Mouse (Mus musculus) hematopoietic stem cell, adult 5-6 weeks (primary cell): Measurements from ENCODE around the gene Zp3. TPM values are rescaled to one million over a fixed set of nuclear protein-coding genes. Genes with fewer than 3 reads are reported as not detected.

Experiments
- ATAC-seq, 2 experiments: fragments of 125-278 bp in 1 of 2; replicated peaks in 1 of 2; 2 replicates each; pipeline ENCODE4 v1.8.0; 2016 to 2017; ENCODE audit warnings: inconsistent platforms in 2 of 2, mild to moderate bottlenecking in 2 of 2, moderate number of reproducible peaks in 2 of 2, low read depth in 1 of 2, moderate TSS enrichment in 1 of 2; ENCODE audit not compliant: low FRiP score in 2 of 2, poor library complexity in 2 of 2, severe bottlenecking in 2 of 2, insufficient read depth in 1 of 2, low TSS enrichment in 1 of 2
- total RNA-seq: library from RNA; stranded (forward); fragments of 172-1452, 232-1000 nt; gene quantifications from 2 replicates; pipeline ENCODE4 v1.2.3, GENCODE M21; 2017

The Zp3 gene
- total RNA-seq = not detected in 2 replicates

DNA sequence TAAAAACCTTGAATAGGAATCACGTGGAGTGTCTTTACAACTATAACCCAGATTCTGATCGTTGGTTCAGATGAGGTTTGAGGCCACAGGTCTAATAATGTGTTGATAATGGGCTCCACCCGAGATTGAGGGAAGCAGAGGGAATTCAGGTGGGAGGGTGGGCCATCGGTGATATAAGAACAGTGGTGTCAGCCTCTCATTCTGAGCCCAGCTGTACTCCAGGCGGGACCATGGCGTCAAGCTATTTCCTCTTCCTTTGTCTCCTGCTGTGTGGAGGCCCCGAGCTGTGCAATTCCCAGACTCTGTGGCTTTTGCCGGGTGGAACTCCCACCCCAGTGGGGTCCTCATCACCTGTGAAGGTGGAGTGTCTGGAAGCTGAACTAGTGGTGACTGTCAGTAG, at the start of gene Zp3:
Zp3 (plus strand) TSS at position 196 of the 400 bp plus-strand sequence.
- no peak for ATAC-seq

DNA sequence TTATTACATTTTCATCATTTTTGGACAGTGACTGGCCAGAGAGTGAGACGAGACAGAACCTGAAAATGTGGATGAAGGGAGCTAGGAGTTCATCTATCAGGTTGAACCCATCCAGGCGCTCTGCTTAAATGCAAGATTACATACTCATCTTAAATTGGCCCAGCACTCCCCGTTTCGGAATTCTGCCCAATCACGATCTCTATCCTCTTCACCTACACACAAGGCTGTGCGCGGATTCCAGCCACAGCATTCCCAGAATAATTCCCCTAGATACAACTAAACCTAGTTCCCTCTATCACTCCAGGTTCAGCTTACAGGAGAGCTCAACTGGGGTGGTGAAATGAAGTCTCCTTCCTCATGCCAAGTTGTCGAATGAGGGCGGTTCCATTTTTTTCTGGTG, 48.4 kb upstream of the Zp3 start:
- ATAC-seq = no peak

DNA sequence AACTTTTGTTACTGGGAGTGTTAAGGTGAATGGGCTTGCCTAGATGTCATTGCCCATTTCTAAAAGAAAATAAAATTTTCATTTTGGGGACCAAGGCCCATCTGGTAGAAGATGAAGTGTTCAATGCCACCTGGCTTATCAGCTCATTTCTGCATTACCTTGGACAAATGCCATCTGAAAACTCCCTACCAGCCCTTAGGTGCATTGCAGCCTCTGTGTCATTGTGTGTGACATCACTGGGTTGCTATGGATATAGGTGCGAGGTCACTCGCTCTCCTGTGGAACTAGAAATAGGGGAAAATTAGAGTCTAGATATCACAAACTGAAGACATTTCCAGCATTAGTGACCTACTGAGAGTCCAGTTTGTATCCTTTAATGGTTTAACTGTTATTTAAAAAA, 47.5 kb upstream of the Zp3 start:
- no peak for ATAC-seq

DNA sequence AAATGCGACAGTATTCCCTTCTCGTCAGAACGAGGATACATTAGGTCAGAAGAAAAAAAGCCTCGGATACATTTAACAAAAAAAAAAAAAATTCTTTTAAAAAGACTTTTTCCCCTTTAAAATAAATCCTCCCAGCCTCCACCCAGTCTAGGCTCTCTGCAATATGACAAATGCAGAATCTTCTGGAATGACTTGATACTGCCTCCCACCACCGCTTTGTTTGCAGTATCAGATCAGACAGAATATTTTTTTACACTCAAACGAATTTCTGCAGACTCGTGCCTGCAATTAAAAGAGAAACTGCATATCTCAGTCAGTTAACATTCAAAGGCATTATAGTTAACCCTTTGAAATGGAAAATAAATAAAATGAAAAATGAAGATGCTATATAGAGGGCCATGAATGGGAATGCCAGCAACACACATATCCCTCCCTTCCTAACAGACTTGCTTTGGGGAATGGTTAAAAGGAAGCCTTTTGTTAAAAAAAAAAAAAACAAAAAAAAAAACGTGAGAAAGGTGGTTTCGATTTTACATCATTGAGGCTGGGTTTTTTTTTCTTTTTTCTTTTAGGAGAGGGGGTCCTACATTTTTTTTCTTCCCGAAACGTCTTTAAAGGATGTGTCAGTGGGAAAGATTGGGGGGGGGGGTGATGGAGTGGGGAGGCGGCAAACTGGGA, 46.5 kb upstream of the Zp3 start:
- no peak for ATAC-seq

DNA sequence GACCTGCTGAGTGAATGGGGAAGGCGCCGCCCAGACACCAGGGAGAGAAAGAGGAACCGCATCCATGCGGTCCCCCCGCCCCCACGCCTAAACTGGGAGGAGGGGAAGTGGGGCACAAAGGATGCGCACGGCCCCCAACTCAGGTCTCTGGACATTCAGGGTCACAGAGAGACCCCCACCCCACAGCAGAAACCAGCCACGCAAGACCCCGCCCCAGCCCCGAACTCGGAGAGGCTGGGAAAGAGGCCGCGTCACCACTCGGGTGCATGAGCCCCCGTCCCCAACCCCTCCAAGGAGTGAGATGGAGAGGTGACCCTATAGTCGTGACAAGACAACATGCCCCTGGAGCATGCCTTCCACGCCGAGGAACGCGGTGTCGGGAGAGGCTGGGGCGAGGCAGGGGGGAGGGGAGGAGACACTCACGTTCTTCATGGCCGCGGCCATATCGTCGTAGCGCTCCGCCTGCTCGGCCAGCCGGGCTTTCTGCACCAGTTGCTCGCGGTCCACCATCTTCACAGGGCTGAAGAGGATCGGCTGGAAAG, 45.9 kb upstream of the Zp3 start:
- peak; percentile 44 to 57 for ATAC-seq

DNA sequence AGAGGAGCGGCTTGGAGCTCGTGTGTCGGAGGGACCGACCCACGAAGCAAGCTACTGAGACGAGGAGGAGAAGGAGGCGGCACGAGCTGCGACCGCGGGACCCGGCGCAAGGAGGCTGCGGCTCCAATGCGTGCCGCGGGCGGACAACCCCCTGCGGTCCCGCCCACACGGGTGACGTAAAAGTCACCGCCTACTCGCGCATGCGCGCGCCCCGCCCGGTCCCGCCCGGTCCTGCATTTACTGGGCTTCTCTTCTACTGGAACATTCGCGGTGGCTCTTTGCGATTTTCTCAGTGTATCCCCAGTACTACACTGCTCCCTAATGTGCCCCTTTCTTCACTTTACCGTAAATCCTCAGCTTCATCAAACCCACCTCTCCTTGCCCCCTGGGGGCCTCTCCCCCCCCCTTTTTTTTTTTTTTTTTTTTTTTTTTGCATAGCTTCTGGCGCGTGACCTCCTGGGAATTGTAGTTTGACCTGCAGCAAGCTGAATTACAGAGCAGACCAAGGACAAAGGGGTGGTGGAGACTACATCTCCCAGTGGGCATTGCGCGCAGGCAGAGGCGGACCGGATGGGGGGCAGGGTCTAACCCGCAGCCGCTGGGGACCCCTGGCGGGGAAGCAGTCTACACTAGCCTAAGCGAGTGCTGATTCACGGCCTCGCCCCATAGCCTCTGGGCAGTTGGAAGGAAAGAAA, 45.3 kb upstream of the Zp3 start, which contains the start of gene Ywhag:
Ywhag (minus strand) TSS at position 136 of the 695 bp plus-strand sequence.
- peak; percentile 91 to 98 for ATAC-seq

DNA sequence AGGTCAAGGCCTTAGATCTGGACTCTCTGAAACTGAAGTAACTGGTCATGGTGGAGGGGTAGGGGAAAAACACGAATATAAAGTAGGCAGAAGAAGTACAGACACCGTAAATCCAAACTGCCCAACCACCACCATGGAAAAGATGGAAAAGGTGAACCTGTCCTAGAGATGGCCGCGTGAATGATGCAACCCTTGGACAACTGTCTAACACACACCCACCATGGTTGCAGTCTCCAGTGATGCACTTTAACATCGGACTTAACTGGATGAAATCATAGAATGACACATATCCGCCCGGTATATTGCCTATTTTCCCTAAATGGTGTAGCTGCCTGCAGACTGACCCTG, 44.7 kb upstream of the Zp3 start:
- ATAC-seq = no peak

DNA sequence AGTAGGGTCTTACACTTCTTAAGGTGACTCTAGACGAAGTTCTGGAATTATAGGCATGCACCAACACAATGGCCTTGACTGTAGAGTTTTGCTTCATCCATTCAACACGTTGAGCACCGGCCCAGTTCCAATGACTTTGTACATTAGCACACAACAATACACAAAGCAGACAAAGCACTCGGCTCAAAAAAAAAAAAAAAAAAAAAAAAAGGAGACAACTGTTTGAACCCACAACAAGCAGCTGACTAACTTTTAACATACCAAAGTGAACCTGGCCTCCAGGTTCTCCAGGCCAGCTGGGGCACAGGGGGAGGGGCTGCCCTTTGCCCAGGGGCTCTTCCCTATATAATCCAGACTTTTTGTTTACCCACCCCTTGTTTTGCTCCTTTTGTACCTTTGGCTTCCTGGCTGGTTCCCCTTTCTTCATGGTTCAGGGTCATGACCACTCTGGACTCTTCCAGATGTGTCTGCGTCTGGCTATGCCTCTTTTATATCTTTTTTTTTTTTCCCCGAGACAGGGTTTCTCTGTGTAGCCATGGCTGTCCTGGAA, 44.2 kb upstream of the Zp3 start:
- ATAC-seq = no peak

DNA sequence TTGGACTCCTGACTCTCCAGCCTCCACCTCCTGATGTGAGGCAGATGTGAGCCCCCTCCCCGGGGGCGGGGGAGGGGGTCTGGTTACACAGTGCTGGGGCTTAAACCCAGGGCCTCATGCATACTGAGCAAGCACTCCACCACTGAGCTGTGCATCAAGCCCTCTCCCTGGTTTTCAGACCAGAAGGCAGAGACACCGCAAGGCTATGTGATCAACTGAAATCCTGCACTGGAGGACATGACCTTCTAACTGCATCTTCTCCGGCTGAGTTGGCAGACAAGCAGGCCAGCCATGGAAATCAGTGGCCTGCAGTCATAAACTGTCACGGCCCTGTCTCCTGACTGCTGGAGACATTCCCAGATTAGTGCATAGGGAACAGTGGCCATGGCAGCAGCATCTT, 39.3 kb upstream of the Zp3 start:
- ATAC-seq = no peak

DNA sequence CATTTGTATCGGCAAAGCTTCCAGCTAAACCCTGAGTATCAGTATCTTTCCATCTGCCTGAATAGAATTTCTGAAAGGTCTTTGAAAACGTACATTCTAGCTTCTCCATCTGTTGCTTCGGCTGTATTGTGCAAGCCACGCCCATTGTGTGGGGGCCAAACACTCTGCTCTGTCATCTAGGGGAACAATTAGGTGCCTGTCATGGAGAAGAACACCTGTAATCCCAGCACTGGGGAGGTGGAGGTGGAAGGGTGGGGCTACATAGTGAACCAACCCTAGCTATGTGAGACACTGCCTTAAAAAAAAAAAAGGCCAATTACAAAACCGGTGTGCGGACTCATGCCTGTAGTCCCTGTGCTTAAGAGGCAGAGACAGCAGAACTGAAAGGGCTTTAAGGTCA, 37.2 kb upstream of the Zp3 start:
- ATAC-seq = no peak

DNA sequence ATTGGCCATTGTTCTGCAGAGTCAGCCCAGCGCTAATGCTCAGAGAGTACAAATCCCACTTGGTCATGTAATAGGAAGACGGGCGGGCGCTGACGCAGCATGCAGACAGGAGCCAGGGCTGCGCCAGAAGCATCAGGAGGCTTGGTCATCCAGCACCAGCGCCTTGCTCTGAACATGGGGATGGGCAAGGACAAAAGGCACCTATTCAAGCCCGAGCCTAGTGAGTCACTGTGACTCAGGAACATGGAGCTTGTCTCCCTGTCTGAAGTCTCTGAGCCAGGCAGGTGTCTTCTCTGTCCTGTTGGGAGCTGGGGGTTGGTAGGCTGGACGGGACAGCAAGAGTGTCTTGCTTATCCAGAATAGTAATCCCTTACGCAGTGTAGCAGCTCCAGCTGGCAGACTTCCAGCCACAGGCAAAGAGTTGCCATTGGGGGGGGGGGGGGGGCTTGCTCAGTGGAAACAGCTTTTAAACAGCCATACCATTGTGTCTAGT, 33.9 kb upstream of the Zp3 start:
- no peak for ATAC-seq

DNA sequence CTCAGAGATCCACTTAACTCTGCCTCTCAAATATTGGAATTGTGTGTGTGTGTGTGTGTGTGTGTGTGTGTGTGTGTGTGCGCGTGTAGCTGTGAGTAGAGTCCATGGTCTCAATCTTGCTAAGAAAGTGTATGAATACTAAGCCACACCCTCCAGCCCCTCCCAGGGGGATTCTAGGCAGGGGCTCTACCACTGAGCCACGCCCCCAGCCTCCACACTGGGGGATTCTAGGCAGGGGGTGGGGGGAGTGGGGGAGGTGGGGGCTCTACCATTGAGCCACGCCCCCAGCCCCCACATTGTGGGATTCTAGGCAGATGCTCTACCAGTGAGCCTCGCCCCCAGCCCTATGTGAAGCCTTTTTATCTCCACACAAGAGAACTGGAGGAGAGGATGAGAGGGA, 33.3 kb upstream of the Zp3 start:
- no peak for ATAC-seq

DNA sequence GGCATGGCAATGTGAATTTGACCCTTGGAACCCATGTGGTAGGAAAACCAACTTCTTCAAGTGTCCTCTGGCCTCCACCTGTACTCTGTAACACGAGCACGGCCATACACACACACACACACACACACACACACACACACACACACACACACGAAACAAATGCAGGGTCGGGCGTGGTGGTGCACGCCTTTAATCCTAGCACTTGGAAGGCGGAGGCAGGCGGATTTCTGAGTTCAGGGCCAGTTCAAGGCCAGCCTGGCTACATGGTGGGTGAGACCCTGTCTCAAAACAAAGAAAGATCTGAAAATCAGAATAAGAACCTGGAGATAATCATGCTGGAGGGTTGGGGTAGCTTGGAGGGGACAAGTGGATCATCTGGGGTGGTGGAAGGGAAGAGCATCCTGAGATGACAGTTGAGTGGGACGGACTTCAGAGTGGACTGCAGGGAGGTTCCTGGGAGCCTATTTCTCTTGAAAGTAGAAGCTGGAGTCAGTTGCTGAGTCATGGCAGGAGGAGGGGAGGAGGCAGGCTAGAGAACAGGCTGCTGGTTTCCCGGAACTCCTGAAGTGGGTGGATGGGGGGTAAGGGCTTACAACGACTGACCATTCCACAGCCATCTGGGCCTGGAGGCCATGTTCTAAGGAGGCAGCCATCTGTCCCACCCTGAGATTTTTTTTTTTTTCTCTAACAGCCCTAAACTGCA, 29.0 kb upstream of the Zp3 start:
- ATAC-seq = peak in 1 of 2 experiments; percentile 65; a peak in 3 of 4 replicates

DNA sequence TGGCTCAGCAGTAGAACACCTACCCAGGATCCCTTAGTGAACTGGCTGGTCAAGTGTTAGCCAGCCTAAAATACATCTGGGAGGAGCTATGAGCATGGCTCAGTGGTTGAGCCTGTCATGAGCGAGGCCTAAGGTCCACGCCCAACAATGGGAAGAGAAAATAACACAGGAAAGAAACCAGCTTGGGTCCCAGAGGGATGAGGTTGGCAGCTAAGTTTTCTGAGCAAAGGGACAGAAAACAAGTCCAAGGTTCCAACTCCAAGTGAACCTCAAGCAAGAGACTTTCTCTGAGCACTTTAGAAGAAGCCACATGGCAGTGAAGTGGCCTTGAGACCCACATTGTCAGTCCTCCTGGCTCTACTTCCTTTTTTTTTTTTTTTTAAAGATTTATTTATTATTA, 28.2 kb upstream of the Zp3 start:
- ATAC-seq = no peak

DNA sequence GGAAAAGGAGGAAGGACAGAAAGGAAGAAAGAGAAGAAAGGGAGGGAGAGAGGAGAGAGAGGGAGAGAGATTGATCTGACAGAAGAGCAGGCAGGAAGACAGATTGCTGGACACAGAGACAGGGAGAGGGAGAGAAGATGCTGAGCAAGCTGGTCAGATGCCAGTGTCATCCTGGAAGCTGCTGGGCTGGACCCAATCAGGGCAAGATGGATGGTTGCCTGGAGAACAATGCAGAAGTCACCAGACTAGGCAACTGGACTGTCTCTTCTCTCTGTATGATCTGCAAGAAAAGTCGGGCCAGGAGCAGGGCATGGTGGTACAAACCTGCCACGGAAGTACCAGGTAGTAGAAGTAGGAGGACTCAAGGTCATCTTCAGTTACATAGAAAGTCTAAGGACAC, 27.1 kb upstream of the Zp3 start:
- no peak for ATAC-seq

DNA sequence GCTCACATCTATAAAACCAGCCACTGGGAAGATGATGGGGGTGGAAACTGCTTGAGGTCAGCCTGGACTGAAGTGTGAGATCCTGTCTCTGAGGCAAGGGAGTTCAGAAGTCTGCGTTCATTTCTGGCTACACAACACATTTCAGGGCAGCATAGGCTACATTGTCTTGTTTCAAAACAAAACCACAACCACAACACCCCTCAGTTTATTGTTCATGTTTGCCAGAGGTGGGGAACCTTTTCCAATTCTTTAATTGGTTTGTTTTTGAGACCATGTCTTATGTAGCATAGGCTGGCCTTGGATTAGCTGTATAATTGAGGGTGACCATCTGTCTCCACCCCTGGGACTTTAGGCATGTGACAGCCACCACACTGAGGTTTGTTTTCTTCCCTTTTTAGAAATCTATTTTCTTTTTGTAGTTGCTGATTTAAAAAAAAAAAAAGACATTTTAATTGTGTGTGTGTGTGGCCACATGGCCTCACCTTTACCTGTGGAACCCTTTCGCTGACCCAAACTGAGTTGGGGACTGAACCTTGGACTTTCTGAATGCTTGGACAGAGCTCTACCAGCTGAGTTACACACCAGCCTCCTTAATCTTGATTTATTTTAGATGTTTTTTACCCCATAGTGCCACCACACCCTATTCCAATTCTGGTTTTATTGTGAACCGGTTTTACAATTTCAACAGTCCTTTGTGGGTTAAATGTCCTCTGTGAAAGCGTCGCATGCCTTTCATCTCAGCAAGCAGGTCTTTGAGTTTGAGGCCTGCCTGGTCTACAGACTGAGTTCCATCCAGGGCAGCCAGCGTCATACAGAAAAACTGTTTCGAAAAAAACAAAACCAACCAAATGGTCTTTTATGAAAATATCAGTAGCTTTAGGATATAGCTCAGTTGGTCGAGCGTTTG, 23.3 kb upstream of the Zp3 start:
- no peak for ATAC-seq
